Mouse (Mus musculus): Measurements from ENCODE around the gene Olfm1. TPM values are rescaled to one million over a fixed set of nuclear protein-coding genes. Genes with fewer than 3 reads are reported as not detected.

Olfm1 gene
- polyA plus RNA-seq, 1 experiment from 2014 or later, result 9.8 TPM

DNA sequence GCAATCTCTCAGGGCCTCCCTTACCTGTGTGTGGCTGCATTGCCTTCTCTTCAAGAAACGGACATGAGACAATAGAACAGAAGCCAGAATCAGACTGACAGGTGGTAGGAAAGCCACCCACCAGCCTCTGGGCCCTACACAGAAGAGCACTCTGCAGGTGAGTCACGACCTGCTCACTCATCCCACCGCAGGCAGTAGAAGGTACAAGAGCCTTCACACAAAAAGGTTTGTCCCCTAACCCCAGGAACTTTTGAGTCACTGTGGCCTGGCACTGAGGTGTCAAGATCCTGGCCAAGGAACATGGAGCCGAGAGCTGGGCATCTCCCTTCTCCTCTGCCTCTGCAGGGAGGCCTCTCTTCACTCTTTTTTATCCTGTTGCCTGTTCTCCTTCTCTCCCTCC, 42.3 kb downstream of the Olfm1 start:
- H3K27me3 ChIP-seq (replicated peaks; ENCODE audit: insufficient read depth, low read length), result no peaks in the 10 kb centered on the region
- no peak overlapping the region for H3K4me2 ChIP-seq (replicated peaks; ENCODE audit: low read depth, low read length)
- TF ChIP-seq CTCF (IDR thresholded peaks at IDR 0.05) (no peak), EP300 (IDR thresholded peaks at IDR 0.05) (no peak)
- no peak overlapping the region for H3K27ac ChIP-seq (ENCODE audit: low read length)
- no peak for DNase-seq (ENCODE audit: low spot score)
- ATAC-seq, result no peak
- H3K4me1 ChIP-seq (ENCODE audit: insufficient read depth, low read depth, low read length), result no peaks in the 10 kb centered on the region
- H3K9me3 ChIP-seq (ENCODE audit: low read length), result no peaks in the 10 kb centered on the region
- H3K9ac ChIP-seq (replicated peaks; ENCODE audit: low read depth), result no peak overlapping the region
- H3K36me3 ChIP-seq (ENCODE audit: insufficient read depth, low read length), result no peaks in the 10 kb centered on the region
- no peak overlapping the region for H3K4me3 ChIP-seq (ENCODE audit: low read depth, low read length)
- WGBS, result 54% methylated on average over 4 of the region's 4 CpGs

DNA sequence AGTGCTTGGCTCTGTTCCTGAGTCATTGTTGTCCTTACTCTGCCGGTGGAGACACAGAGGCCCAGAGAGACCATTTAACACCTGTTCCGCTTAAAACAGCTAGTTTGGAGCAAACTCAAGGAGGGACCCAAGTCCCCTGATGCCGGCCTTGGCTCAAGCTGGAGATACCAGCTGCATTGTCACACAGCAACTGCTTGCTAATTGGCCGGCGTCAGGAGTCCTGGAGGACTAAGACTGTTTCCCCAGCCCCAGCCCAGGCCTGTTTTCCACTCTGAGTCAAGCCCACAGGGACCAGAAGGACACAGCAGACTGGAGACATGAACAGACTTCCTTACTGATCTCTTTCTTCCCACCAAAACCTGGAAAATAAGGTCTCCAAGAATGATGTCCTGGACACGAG, 43.7 kb downstream of the Olfm1 start:
- ATAC-seq (no peak), DNase-seq (ENCODE audit: low spot score) (no peak)
- no peaks in the 10 kb centered on the region for H3K36me3 ChIP-seq (ENCODE audit: insufficient read depth, low read length)
- H3K9ac ChIP-seq (replicated peaks; ENCODE audit: low read depth), result no peak overlapping the region
- TF ChIP-seq EP300 (IDR thresholded peaks at IDR 0.05) (no peak), CTCF (IDR thresholded peaks at IDR 0.05) (no peak)
- H3K4me3 ChIP-seq (ENCODE audit: low read depth, low read length), result no peak overlapping the region
- H3K4me2 ChIP-seq (replicated peaks; ENCODE audit: low read depth, low read length), result no peak overlapping the region
- H3K27ac ChIP-seq (ENCODE audit: low read length), result no peak overlapping the region
- H3K4me1 ChIP-seq (ENCODE audit: insufficient read depth, low read depth, low read length), result no peaks in the 10 kb centered on the region
- no peaks in the 10 kb centered on the region for H3K9me3 ChIP-seq (ENCODE audit: low read length)
- 70% methylated on average over 6 of the region's 6 CpGs for WGBS
- no peaks in the 10 kb centered on the region for H3K27me3 ChIP-seq (replicated peaks; ENCODE audit: insufficient read depth, low read length)

DNA sequence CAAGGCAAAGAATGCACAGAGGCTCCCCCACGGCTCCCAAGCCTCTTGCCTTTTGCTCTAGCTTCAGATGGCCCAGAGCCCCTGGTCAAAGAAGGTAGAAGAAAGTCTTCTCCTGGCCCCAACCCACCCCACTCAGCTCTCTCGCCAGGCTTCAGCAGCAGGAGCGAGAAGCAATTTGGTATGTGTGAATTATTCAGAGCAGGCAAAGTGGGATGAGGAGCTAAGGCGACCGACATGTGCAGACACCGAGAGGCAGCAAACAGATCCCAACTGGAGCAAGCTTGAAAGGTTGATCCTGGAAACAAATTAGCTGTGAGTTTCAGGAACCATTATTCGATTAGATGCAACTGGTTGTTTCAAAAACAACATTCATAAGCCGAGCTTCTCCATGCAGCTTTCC, 46.8 kb downstream of the Olfm1 start:
- TF ChIP-seq EP300 (IDR thresholded peaks at IDR 0.05), result no peak
- TF ChIP-seq CTCF (IDR thresholded peaks at IDR 0.05), result no peak
- H3K4me3 ChIP-seq (ENCODE audit: low read depth, low read length), result no peak overlapping the region
- no peak for DNase-seq (ENCODE audit: low spot score)
- no peak for ATAC-seq
- H3K27ac ChIP-seq (ENCODE audit: low read length), result no peak overlapping the region
- H3K27me3 ChIP-seq (replicated peaks; ENCODE audit: insufficient read depth, low read length), result no peaks in the 10 kb centered on the region
- WGBS, result 60% methylated on average over 8 of the region's 8 CpGs
- H3K36me3 ChIP-seq (ENCODE audit: insufficient read depth, low read length), result no peaks in the 10 kb centered on the region
- H3K4me2 ChIP-seq (replicated peaks; ENCODE audit: low read depth, low read length), result no peak overlapping the region
- no peaks in the 10 kb centered on the region for H3K9me3 ChIP-seq (ENCODE audit: low read length)
- H3K4me1 ChIP-seq (ENCODE audit: insufficient read depth, low read depth, low read length), result no peaks in the 10 kb centered on the region
- H3K9ac ChIP-seq (replicated peaks; ENCODE audit: low read depth), result no peak overlapping the region

DNA sequence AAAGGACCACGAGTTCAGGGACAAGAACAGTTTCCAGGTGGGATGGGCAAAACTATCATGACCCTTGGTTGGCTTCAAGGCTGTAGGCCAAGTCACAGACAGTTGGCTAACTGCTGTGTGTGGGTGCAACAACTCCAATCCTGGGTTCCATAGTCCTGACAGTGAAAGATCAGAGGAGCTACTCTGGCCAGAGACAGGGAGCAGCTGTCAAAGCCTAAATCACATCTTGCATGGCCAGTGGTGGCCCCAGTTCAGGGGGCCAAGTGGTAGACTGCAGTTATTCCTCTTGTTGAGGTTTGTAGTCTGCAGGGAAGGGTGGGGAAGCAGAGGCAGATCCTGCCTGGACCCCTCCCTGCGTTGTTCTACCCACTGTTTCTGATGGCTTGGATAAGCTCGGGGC, 48.1 kb downstream of the Olfm1 start:
- TF ChIP-seq CTCF (IDR thresholded peaks at IDR 0.05) (no peak), EP300 (IDR thresholded peaks at IDR 0.05) (no peak)
- no peaks in the 10 kb centered on the region for H3K9me3 ChIP-seq (ENCODE audit: low read length)
- no peak for ATAC-seq
- H3K4me1 ChIP-seq (ENCODE audit: insufficient read depth, low read depth, low read length), result no peaks in the 10 kb centered on the region
- H3K9ac ChIP-seq (replicated peaks; ENCODE audit: low read depth), result no peak overlapping the region
- no peak overlapping the region for H3K4me2 ChIP-seq (replicated peaks; ENCODE audit: low read depth, low read length)
- no peaks in the 10 kb centered on the region for H3K36me3 ChIP-seq (ENCODE audit: insufficient read depth, low read length)
- 79% methylated on average over 3 of the region's 3 CpGs for WGBS
- no peak overlapping the region for H3K4me3 ChIP-seq (ENCODE audit: low read depth, low read length)
- no peak overlapping the region for H3K27ac ChIP-seq (ENCODE audit: low read length)
- DNase-seq (ENCODE audit: low spot score), result no peak
- H3K27me3 ChIP-seq (replicated peaks; ENCODE audit: insufficient read depth, low read length), result no peaks in the 10 kb centered on the region

DNA sequence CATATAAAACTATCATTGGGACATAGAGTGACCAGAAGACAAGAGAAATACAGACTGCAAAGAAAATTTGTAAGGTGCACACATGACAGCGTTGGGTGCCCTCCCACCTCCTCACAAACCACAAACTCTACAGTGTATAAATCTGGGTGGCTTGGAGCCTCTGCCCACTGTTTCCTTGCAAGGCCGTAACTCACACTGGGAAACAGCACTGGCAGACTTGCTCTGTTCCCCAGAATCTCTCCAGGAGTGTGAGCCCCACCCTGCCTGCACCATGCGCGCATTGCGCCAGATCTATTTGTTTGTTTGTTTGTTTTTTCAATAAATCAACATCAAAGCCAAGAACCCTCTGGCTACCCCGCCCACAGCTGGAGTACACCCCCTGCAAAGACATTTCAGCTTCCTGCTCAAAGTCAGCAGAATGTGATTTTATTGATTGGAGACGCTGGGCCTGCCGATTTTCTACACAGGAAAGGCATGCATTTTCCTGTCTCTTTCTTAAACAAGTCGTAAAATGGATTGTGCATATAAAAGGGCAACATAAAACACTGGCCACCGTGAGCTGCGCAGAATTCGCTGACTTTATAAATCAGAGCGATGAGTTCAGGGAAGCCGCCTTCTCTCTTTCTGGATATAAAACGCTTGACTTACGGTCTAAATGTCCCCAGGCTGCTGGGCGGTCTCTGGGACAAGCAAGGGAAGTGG, 48.9 kb downstream of the Olfm1 start:
- Histone ChIP-seq H3K36me3 (ENCODE audit: insufficient read depth, low read length) (no peaks in the 10 kb centered on the region), H3K4me2 (replicated peaks; ENCODE audit: low read depth, low read length) (no peak overlapping the region), H3K27ac (ENCODE audit: low read length) (no peak overlapping the region), H3K4me1 (ENCODE audit: insufficient read depth, low read depth, low read length) (no peaks in the 10 kb centered on the region), H3K9me3 (ENCODE audit: low read length) (no peaks in the 10 kb centered on the region), H3K4me3 (ENCODE audit: low read depth, low read length) (no peak overlapping the region), H3K9ac (replicated peaks; ENCODE audit: low read depth) (no peak overlapping the region), H3K27me3 (replicated peaks; ENCODE audit: insufficient read depth, low read length) (no peaks in the 10 kb centered on the region)
- 64% methylated on average over 17 of the region's 17 CpGs for WGBS
- ATAC-seq, result no peak
- no peak for TF ChIP-seq EP300 (IDR thresholded peaks at IDR 0.05)
- no peak for TF ChIP-seq CTCF (IDR thresholded peaks at IDR 0.05)
- DNase-seq (ENCODE audit: low spot score), result no peak

DNA sequence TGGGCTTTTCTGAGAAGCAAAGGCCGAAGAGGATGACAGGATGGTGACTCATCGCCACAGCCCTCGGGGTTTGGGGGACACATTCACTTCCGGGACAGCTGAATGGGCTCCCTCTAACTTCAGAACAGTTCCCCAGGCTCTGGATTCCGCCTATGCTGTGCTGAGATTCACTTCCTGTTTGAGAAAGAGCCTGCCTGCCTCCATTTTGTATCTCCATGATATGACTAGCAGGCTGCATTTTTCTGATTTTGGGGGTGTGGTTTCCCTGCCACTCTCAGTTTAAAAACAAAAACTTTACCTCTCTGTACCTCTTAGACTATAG, 49.4 kb downstream of the Olfm1 start:
- ATAC-seq (no peak), DNase-seq (ENCODE audit: low spot score) (peak; percentile 8)
- no peaks in the 10 kb centered on the region for H3K4me1 ChIP-seq (ENCODE audit: insufficient read depth, low read depth, low read length)
- no peaks in the 10 kb centered on the region for H3K9me3 ChIP-seq (ENCODE audit: low read length)
- TF ChIP-seq CTCF (IDR thresholded peaks at IDR 0.05), result no peak
- no peak for TF ChIP-seq EP300 (IDR thresholded peaks at IDR 0.05)
- no peak overlapping the region for H3K27ac ChIP-seq (ENCODE audit: low read length)
- H3K9ac ChIP-seq (replicated peaks; ENCODE audit: low read depth), result no peak overlapping the region
- 51% methylated on average over 5 of the region's 5 CpGs for WGBS
- H3K27me3 ChIP-seq (replicated peaks; ENCODE audit: insufficient read depth, low read length), result no peaks in the 10 kb centered on the region
- no peaks in the 10 kb centered on the region for H3K36me3 ChIP-seq (ENCODE audit: insufficient read depth, low read length)
- no peak overlapping the region for H3K4me2 ChIP-seq (replicated peaks; ENCODE audit: low read depth, low read length)
- no peak overlapping the region for H3K4me3 ChIP-seq (ENCODE audit: low read depth, low read length)
